Mouse (Mus musculus) kidney, embryonic 14.5 days (tissue): ENCODE results near the gene Ikzf1. TPM values are rescaled to one million over a fixed set of nuclear protein-coding genes. Genes with fewer than 3 reads are reported as not detected.

Source experiments
- ATAC-seq: fragments of 200-750 bp; cut with Nextera tagmentation; 2 replicates; pipeline ENCODE4 v1.8.0; 2017; ENCODE audit warnings: moderate number of reproducible peaks, mild to moderate bottlenecking, moderate TSS enrichment, moderate library complexity; ENCODE audit not compliant: low FRiP score, low TSS enrichment
- H3K27ac ChIP-seq: fragments of 300-500 bp; sonication (generic); 2 replicates; pipeline ENCODE4 v1.5.1; 2014; ENCODE audit warnings: low read depth, mild to moderate bottlenecking, low read length, moderate library complexity, mixed read lengths
- H3K27me3 ChIP-seq: fragments of 300-500 bp; sonication (generic); 2 replicates; pipeline ENCODE4 v1.6.1; 2014; ENCODE audit warnings: mild to moderate bottlenecking, low read length; ENCODE audit not compliant: control insufficient read depth, insufficient read depth
- H3K36me3 ChIP-seq: fragments of 300-500 bp; sonication (generic); 2 replicates; pipeline ENCODE4 v1.6.1; 2014; ENCODE audit warnings: low read length, mixed read lengths; ENCODE audit not compliant: control insufficient read depth, insufficient read depth
- H3K4me1 ChIP-seq: fragments of 300-500 bp; sonication (generic); 2 replicates; pipeline ENCODE4 v1.6.1; 2014; ENCODE audit warnings: low read length, mixed read lengths; ENCODE audit not compliant: control insufficient read depth, insufficient read depth
- H3K4me2 ChIP-seq: fragments of 300-500 bp; sonication (generic); replicated peaks from 2 replicates; pipeline ENCODE4 v1.6.1; 2014; ENCODE audit warnings: low read depth, mild to moderate bottlenecking, low read length
- H3K4me3 ChIP-seq: fragments of 300-500 bp; sonication (generic); 2 replicates; pipeline ENCODE4 v1.5.1; 2014; ENCODE audit warnings: mild to moderate bottlenecking, low read length
- H3K9ac ChIP-seq: fragments of 300-500 bp; sonication (generic); 2 replicates; pipeline ENCODE4 v1.6.1; 2014; ENCODE audit warnings: low read depth, mild to moderate bottlenecking, low read length, moderate library complexity
- H3K9me3 ChIP-seq: fragments of 300-500 bp; sonication (generic); 2 replicates; pipeline ENCODE4 v1.6.1; 2016; ENCODE audit warnings: low read length; ENCODE audit not compliant: control insufficient read depth
- WGBS: fragments of 180-500 bp; shearing (Covaris S2); extraction: QIAGEN DNeasy Blood & Tissue Kit; methylation state at CpG from one replicate; pipeline ENCODE4 v1.1.7; 2014; 5-methylcytosine and 5-hydroxymethylcytosine counted together
- polyA plus RNA-seq: library from polyadenylated mRNA; unstranded; fragments of >200 nt; fragmentation: Nextera tagmentation; extraction: Ambion mirVana; gene quantifications from 2 replicates; pipeline ENCODE4 v1.2.1, GENCODE M21; 2014

Ikzf1 gene
- polyA plus RNA-seq, 1 experiment from 2014 or later, result 0.79 TPM

DNA sequence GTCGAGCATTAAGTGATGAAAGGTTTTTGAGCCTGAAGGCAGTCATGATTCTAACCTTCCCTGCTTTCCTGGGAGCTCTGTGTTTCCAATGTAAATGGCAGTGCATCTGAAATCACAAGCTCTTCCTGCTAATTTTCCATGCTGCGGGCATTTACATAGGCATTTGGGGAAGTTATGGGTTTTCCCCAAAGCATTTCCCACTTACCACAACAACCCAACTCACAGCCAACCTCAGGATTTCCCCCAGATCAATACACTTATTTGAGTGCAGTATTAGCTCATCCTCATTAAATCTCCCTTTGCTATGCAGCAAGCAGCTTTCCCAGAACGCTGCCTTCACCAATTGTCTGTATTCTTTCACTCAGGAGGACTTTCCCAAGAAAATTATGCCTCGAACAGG, 11.8 kb upstream of the Ikzf1 start:
- Histone ChIP-seq H3K36me3 (no peaks in the 10 kb centered on the region), H3K9ac (no peak overlapping the region), H3K4me1 (no peaks in the 10 kb centered on the region), H3K27ac (no peak overlapping the region), H3K27me3 (no peaks in the 10 kb centered on the region), H3K9me3 (no peaks in the 10 kb centered on the region), H3K4me2 (no peak overlapping the region), H3K4me3 (no peak overlapping the region)
- 81% methylated on average over 4 of the region's 4 CpGs for WGBS
- no peak for ATAC-seq

DNA sequence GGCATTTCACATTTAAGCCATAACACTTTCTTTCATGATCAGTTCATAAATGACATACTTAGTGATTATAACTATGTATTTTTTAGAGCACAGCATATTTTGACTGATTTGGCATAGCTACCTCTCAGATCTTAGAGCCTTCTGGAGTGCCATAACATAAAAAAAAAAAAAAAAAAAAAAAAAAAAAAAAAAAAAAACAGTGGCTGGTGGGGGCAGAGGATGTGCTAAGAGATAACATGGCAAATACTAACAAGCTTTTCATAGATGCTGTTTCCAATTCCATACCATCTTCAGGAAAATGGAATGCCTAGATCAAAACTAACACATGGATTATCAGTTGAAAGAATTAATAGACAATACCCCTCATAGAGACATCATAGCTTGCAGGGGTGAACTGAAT, 9.7 kb upstream of the Ikzf1 start:
- Histone ChIP-seq H3K9ac (no peak overlapping the region), H3K27me3 (no peaks in the 10 kb centered on the region; the same call in 1 of the 2 replicates), H3K36me3 (no peaks in the 10 kb centered on the region), H3K4me3 (no peak overlapping the region), H3K4me1 (no peaks in the 10 kb centered on the region), H3K27ac (no peak overlapping the region), H3K4me2 (no peak overlapping the region), H3K9me3 (no peaks in the 10 kb centered on the region)
- no peak for ATAC-seq

DNA sequence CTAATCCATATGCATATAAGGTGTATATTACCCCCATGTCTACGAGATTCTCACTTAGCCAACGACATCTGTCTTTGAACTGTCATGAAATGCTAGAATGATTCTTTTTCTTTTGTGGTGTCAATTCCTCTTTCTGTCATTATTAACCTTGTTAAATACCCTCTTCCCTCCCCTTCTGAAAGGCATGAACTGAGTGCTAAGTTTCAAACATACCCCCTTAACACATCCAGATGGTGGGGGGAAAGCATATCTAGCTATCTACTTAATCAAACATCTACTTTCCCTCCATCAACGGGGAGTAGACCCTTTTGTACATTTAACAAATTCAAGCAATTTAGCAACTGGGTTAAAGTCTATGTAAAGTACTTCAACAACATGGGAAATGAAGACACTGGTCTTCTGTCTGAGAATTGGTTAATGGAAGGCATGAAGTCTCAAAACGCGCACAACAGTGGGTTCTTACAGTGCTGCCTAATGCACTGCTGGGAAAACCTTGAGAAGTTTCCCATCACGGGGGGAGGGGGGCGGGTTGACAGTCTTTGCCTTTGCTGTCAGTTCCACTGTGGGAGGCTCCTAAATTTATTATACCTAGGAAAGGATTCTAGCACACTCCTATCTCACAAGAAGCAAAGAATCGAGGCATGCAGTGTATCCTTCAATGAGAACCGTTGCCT, 8.6 kb upstream of the Ikzf1 start:
- ATAC-seq, result no peak
- no peaks in the 10 kb centered on the region for H3K4me1 ChIP-seq
- no peak overlapping the region for H3K27ac ChIP-seq
- no peak overlapping the region for H3K4me2 ChIP-seq
- no peak overlapping the region for H3K9ac ChIP-seq
- H3K36me3 ChIP-seq, result no peaks in the 10 kb centered on the region
- H3K9me3 ChIP-seq, result no peaks in the 10 kb centered on the region
- no peaks in the 10 kb centered on the region; the same call in 1 of the 2 replicates for H3K27me3 ChIP-seq
- no peak overlapping the region for H3K4me3 ChIP-seq
- 77% methylated on average over 9 of the region's 9 CpGs for WGBS

DNA sequence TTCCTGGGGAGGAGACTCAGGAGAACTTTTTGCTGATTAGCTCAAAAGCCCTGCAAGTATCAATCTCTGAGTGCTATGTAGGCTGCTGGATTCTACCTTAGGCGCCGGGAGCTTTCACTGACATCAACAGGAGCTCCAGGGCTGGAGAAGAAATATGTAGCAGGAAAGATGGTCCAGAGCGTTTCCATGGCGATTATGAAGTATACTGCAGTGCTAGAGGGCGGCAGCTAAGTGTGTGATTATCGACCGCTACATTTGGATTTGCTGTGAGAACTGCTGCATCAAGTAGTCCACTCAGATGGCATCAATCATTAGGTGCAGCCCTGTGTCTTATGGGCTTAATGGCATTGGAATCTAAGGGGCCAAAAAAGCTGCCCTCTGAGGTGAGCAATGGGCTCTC, 7.6 kb upstream of the Ikzf1 start:
- no peak overlapping the region for H3K27ac ChIP-seq
- H3K4me1 ChIP-seq, result no peaks in the 10 kb centered on the region
- H3K9ac ChIP-seq, result no peak overlapping the region
- H3K4me2 ChIP-seq, result no peak overlapping the region
- WGBS, result 87% methylated on average over 7 of the region's 7 CpGs
- no peaks in the 10 kb centered on the region for H3K36me3 ChIP-seq
- no peaks in the 10 kb centered on the region for H3K9me3 ChIP-seq
- H3K27me3 ChIP-seq, result no peaks in the 10 kb centered on the region; the same call in 1 of the 2 replicates
- H3K4me3 ChIP-seq, result no peak overlapping the region
- no peak for ATAC-seq

DNA sequence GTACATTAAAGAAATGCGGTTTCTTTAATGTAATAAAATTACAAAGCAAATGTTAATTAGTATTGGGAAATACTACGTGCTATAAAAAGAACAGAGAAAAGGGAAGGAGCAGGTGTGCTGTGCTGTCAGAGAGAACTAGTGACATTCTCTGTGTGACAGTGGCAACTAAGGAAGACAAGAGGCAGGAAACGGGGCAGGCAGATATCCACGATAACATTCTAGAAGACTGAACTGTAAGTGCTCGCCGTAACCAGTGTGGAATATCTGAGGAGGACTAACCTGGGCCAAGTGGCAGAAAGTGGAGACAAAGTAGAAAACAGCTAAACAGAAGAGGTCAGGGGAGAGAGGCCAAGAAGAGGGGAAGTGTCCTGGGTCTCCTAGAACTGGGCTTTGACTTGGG, 5.8 kb upstream of the Ikzf1 start:
- Histone ChIP-seq H3K9ac (no peak overlapping the region), H3K4me3 (no peak overlapping the region), H3K4me2 (no peak overlapping the region), H3K9me3 (no peaks in the 10 kb centered on the region), H3K27me3 (peaks cover 9% of the 10 kb centered on the region), H3K4me1 (no peaks in the 10 kb centered on the region), H3K36me3 (no peaks in the 10 kb centered on the region), H3K27ac (no peak overlapping the region)
- WGBS, result 73% methylated on average over 6 of the region's 6 CpGs
- no peak for ATAC-seq

DNA sequence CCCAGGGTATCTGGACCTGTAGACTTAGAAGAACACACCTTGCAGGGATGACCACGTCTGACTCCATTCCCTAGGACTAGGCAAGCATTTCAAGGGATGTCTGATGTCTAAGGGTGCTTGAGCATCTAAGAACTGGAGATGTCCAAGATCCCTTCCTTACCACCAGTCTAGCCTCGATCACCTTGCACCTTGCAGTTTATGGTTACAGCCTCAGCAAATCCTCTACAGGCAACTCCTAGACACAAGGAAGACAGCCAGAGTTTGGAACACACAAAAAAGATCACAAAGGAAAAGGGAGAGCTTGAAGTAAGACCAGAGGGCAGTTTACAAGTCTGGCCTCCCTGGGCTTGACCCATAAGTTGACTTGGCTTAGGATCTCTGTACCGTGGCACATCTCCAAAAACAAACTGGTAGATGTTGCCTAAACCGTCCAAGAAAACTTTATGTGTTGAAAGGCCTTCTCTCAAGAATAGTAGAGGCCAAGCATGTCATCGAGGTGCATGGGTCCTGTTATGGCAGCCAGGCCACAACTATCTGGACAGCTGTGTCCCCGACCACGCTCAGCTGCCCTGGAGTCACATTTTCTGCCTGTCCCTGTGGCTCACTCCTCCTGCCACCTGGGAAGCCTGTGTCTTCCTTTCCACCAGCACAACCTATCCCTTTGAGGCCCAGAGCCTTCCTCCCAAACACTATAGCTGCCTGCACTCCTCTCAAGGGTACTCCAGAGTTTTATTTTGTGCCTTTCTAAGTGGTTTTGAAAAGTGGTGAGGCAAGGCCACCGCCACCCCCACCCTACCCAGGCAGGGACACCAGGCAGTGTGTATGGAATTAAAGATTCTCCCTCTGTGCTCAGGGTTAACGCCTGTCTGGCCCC, 510 bp upstream of the Ikzf1 start:
- WGBS, result 56% methylated on average over 9 of the region's 9 CpGs
- 0 out of 2 replicates have a peak overlapping the region, but pooled peaks have one; percentile 72 for H3K4me3 ChIP-seq
- no peak for ATAC-seq

DNA sequence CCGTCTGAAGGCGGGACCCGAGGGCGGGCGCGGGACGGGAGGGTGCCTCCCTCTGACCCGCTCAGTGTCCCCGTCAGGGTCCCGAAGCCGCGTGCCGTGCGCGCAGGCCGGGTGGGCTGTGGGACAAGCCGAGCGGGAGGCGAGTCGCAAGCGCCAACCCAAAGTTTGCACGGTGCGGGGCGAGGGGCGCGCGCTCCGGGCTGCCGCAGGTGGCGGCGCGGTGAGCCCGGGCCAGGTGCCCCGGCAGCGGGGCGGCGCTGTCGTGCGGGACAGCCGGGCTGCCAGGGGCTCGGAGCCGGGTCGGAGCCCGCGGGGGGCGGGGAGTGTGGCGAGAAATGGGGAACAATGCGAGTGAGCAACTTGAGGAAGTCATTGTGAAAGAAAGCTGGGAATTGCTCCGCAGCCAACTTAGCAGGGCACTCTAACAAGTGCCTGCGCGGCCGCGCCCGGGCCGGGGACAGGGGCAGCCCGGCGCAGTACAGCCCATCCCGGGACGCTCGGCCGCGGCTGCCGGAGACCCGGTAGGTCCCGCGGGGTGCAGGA, 1.1 kb downstream of the Ikzf1 start:
- WGBS, result under 1% methylated on average over 66 of the region's 66 CpGs
- Histone ChIP-seq H3K4me1 (0 out of 2 replicates have a peak, but pooled peaks cover 6% of the 10 kb centered on the region), H3K4me2 (peak overlapping the region; percentile 99), H3K9ac (peak overlapping the region; percentile 63), H3K27ac (no peak overlapping the region), H3K9me3 (no peaks in the 10 kb centered on the region), H3K36me3 (no peaks in the 10 kb centered on the region), H3K27me3 (peaks cover 56% of the 10 kb centered on the region), H3K4me3 (peak overlapping the region; percentile 72)
- ATAC-seq, result peak; percentile 75

More for the DNA sequence above, 510 bp upstream of the Ikzf1 start:
- Histone ChIP-seq H3K36me3 (no peaks in the 10 kb centered on the region), H3K27ac (no peak overlapping the region), H3K9me3 (no peaks in the 10 kb centered on the region), H3K9ac (no peak overlapping the region), H3K27me3 (peaks cover 48% of the 10 kb centered on the region), H3K4me1 (0 out of 2 replicates have a peak, but pooled peaks cover 6% of the 10 kb centered on the region), H3K4me2 (no peak overlapping the region)

DNA sequence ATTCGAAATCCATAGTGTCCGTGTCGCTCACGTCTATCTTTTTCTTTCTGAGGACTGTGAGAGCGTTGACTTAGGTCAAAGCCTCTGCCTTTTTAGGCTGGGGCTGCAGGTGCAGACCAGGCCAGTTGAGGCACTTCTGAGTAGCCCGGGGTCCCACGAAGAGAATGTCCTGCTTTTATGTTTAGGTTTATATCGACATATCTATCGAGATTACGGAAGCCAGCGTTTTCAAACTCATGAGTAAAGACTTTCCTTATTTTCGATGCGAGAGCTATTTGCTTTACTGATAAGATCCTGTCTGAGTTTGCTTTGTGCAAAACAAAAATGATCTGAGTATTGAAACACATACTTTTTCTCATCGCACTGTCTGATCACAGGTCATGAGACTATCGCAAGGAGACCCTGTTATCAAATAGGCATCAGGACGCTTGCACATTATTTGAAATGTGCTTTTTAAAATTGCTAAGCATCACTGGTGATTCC, 1.8 kb downstream of the Ikzf1 start:
- Histone ChIP-seq H3K27me3 (peaks cover 56% of the 10 kb centered on the region), H3K4me2 (peak overlapping the region; percentile 99), H3K4me3 (peak overlapping the region; percentile 72), H3K27ac (no peak overlapping the region), H3K36me3 (no peaks in the 10 kb centered on the region), H3K9ac (0 out of 2 replicates have a peak overlapping the region, but pooled peaks have one; percentile 63), H3K4me1 (0 out of 2 replicates have a peak, but pooled peaks cover 6% of the 10 kb centered on the region), H3K9me3 (no peaks in the 10 kb centered on the region)
- WGBS, result 12% methylated on average over 16 of the region's 16 CpGs
- ATAC-seq, result no peak
